Mouse (Mus musculus): ENCODE measurements around the gene Islr2.

GRCm38 (mm10) chr9:58214519-58215180 lies 10.5 kb upstream of the Islr2 start:
- TF ChIP-seq POLR2A (IDR thresholded peaks at IDR 0.05; ENCODE audit: low read depth, low read length) (no peak), CTCF (IDR thresholded peaks at IDR 0.05; ENCODE audit: extremely low read depth, insufficient read depth, insufficient read length, insufficient replicate concordance) (no peak)
